Mouse (Mus musculus) cerebellum, adult 11-12 months (tissue): ENCODE data around the gene Dock2.
A peak's percentile ranks its signal among the peaks of the same experiment; 100 is the strongest.
"Not testable (repeated sequence)": the region's sequence is repeated elsewhere in the genome, so short reads cannot be mapped to it uniquely, and the experiment has no call there.

ENCODE experiments used
- DNase-seq: peaks from one replicate; pipeline ENCODE4 v3.0.0; 2022

Gene Dock2

GRCm38 (mm10) chr11:34276363-34277046, 507.2 kb downstream of the Dock2 start:
- no peak for DNase-seq

GRCm38 (mm10) chr11:34275941-34276340, 507.8 kb downstream of the Dock2 start:
- no peak for DNase-seq

- no peak for DNase-seq
These were observed 511.7 kb downstream of the Dock2 start for GRCm38 (mm10) chr11:34272016-34272415.

GRCm38 (mm10) chr11:34264099-34264498, 519.6 kb downstream of the Dock2 start:
- DNase-seq: no peak

- DNase-seq: no peak
These were observed 524.7 kb downstream of the Dock2 start for GRCm38 (mm10) chr11:34258849-34259469.

- DNase-seq: no peak
These were observed 526.0 kb downstream of the Dock2 start for GRCm38 (mm10) chr11:34257548-34258189.

- no peak for DNase-seq
These were observed 540.7 kb downstream of the Dock2 start for GRCm38 (mm10) chr11:34242979-34243378.

GRCm38 (mm10) chr11:34240252-34240651, 543.4 kb downstream of the Dock2 start:
- DNase-seq: no peak

- DNase-seq: no peak
These were observed 544.0 kb downstream of the Dock2 start for GRCm38 (mm10) chr11:34239691-34240090.

GRCm38 (mm10) chr11:34236885-34237284, 546.8 kb downstream of the Dock2 start:
- no peak for DNase-seq

- DNase-seq: no peak
These were observed 547.5 kb downstream of the Dock2 start for GRCm38 (mm10) chr11:34236091-34236759.

GRCm38 (mm10) chr11:34228758-34229364, 554.8 kb downstream of the Dock2 start:
- no peak for DNase-seq

GRCm38 (mm10) chr11:34227180-34227579, 556.5 kb downstream of the Dock2 start:
- DNase-seq: no peak

GRCm38 (mm10) chr11:34220596-34220995, 563.1 kb downstream of the Dock2 start:
- not testable (repeated sequence) for DNase-seq

- DNase-seq: peak; percentile 31
These were observed 570.8 kb downstream of the Dock2 start for GRCm38 (mm10) chr11:34212853-34213252.

GRCm38 (mm10) chr11:34207989-34208388, 575.7 kb downstream of the Dock2 start, which contains the start of gene Foxi1:
Foxi1 (minus strand) TSS chr11:34208089.
- no peak for DNase-seq

- no peak for DNase-seq
These were observed 580.9 kb downstream of the Dock2 start for GRCm38 (mm10) chr11:34202769-34203168.

- DNase-seq: no peak
These were observed 588.5 kb downstream of the Dock2 start for GRCm38 (mm10) chr11:34195142-34195541.

- no peak for DNase-seq
These were observed 589.3 kb downstream of the Dock2 start for GRCm38 (mm10) chr11:34194158-34194941.

- DNase-seq: no peak
These were observed 590.0 kb downstream of the Dock2 start for GRCm38 (mm10) chr11:34193658-34194057.

GRCm38 (mm10) chr11:34184266-34184665, 599.4 kb downstream of the Dock2 start:
- DNase-seq: no peak
